Mouse (Mus musculus) bone marrow macrophage, adult 2 months (primary cell): ENCODE results near the gene Gm10638.

Experiments
- CTCF ChIP-seq: IDR thresholded peaks from 2 replicates; pipeline ENCODE4 v1.5.1; 2012; ENCODE audit warnings: low read depth, mild to moderate bottlenecking, low read length, moderate library complexity
- POLR2A ChIP-seq: IDR thresholded peaks from 2 replicates; pipeline ENCODE4 v1.6.1; 2012; ENCODE audit warnings: mild to moderate bottlenecking, low read depth, low read length, borderline replicate concordance

GRCm38 (mm10) chr8:86730860-86731259 is 14.6 kb upstream of the Gm10638 start:
- TF ChIP-seq CTCF: no peak
- no peak for TF ChIP-seq POLR2A
